Mouse (Mus musculus) spleen, postnatal 36 days (tissue): ENCODE data around the gene Spc25.

Experiments
- DNase-seq, 2 experiments: peaks; one replicate each; pipeline ENCODE4 v3.0.0; 2022; ENCODE audit warnings: low spot score in 2 of 2, mixed read lengths in 1 of 2

Spc25 gene

DNA sequence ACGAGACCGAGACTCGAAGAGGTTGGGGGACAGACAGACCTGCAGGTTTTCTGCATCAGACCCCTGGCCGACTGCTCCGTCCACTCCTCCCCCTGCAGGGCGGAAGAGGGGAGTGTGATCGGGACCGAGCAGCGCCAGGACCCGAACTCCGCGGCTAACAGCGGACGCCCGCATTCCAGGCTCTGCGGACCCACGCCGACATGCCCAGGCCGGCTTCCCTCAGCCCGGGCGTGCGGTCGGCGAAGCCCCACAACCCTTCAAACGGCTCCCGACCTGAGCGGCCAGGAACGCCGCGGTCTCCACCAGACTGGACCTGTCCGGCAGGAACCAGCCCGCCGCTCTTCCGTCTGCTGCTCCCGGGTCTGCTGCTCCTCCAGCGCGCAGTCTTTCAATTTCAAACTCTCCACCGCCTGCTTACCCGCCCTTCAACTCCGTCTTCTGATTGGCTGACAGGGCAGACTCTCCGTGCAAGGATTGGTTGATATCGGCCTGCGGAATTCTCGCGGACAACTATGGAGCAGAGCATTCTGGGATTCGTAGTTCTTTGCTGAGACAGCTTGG, at the start of gene Spc25:
Gene Spc25, minus strand, starts transcription at position 404 of the 561 bp plus-strand sequence.
- DNase-seq = peak; percentile 94 to 95

GRCm38 (mm10) chr2:69248221-69248755, 42.3 kb upstream of the Spc25 start:
- no peak for DNase-seq

DNA sequence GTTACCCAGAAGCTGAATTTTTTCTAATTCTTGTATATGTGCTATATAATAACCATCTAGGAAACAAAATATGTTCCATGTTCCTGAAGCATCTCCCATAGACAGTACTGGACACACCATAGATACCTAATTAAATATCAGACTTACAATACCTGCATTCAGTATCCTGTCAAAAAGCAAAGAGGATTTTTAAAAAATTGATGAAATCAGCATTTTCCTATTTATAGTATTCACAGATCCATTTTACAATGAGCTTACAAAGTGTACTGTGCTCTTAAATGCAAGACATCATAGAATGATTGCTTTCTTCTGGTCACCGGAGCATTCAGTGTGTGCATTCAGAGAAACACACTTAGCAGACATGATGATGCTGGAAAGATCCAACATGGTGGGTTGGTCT, 41.1 kb upstream of the Spc25 start:
- DNase-seq = no peak

DNA sequence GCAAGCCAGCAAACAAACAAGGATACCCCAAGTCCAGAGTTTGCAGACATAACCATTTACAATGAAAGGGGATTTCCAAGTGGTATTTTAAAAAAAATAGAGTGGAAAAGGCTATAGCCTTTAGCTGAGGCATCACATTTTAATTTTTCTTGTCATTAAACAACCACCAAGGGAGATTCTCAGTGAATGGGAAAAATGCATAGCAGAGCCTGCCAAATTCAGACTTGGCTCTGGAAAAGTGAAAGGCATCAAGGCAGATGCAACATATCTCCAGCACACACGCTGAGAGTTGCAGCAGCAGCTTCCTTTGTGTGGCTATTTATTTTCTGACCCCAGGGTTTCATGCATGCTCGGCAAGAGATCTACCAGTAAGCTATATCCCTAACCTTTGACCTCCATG, 38.9 kb upstream of the Spc25 start:
- DNase-seq = no peak

DNA sequence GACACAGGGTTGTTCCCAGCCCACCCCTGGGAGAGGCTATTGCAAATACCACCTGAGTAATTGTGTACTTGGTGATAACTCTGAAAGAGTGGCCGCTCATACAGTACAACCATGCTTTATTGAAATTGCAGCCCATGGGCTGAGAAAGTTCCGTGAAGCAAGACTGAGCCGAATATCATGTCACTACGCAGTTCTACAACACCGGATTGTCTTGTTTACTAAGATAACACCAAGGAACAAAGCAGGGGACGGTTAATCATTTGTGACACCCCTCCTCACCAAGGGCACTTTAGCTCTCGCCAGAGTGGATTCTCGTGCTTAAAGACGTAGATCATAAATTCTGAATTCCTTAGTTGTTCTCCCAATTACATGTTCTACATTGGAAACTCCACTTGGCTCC, 33.3 kb upstream of the Spc25 start:
- DNase-seq = no peak

GRCm38 (mm10) chr2:69234976-69235678, 29.1 kb upstream of the Spc25 start:
- DNase-seq = no peak

DNA sequence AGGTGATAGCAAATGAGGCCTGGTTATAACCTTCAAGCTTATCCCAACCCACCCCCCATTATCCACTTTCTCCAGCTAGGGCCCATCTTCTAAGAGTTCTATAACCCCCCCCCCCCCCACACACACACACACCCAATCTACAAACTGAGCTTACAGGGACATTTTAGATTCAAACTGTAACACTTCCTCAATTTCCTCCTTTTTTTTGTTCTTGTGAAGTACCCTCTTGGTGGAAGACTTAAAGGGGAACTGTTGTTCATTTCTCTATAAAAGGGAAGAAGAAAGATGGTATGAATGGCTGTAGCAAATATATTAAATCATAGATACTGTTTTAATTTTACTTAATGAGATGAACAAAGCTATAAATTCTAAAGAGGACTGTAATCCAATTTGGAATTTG, 26.1 kb upstream of the Spc25 start:
- no peak for DNase-seq

DNA sequence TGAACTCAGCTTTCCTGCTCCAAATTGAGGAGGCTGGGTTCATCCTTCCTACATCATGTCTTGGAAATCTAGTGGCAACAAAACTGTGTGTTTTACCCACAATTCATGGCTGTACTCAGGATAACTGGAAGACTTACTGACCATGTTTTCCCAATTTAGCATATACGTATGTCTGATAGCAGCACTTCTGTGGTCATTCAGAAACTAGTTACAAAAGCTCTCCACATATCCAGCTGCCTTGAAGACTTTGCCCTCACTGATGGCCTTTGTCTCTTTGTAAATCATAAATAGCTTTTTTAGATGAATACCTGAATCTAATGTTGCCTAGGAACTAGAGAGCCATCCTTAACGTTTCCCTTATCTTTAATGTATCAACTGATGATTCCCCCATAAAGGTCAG, 24.1 kb upstream of the Spc25 start:
- no peak for DNase-seq

DNA sequence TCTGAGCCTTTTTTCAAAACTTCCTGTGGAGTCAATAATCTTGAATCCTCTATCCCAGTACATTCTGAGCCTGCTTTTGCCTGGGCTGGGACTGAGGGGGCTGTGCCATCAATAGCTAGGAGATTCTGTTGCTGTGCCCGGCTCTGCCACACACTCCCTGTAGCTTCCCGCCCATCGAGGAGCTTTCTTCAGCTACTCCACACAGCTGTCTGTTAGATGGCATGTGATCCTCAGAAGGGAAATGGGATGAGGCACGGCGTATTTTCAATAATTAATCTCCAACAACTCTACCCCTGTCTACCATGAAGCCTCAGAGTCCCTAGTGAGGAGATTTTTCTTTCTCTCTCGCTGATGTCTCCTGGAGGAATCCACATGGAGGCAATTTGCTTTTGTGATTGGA, 22.6 kb upstream of the Spc25 start:
- DNase-seq = no peak

- no peak for DNase-seq
Measured at GRCm38 (mm10) chr2:69226876-69227275, 20.9 kb upstream of the Spc25 start.

GRCm38 (mm10) chr2:69224724-69225123, 18.7 kb upstream of the Spc25 start:
- no peak for DNase-seq

GRCm38 (mm10) chr2:69222815-69223214, 16.8 kb upstream of the Spc25 start:
- no peak for DNase-seq

DNA sequence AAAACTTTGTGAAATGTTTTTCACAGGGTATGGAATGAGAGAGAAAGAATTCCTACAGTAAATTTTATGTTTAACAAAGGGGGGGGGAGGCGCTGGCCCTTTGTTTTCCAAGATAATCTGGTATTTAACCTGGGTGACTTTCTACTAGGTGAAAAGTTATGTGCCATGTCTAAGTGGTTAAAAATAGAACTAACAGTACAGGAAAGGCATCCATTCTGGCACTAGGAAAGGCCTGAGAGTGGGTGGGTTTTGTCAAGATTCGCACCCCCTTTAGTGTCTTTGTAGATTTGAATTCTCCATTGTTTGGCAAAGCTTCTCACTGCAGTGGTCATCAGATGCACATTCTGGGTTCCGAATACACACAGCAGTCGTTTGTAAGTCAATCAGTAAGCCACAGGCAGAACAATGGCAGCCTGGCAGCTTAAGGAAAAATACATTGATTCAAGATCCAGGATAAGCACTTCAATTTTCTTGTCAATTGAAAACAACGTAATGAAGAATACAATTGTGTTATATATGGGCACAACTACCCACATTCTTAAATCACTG, 15.9 kb upstream of the Spc25 start:
- no peak for DNase-seq

DNA sequence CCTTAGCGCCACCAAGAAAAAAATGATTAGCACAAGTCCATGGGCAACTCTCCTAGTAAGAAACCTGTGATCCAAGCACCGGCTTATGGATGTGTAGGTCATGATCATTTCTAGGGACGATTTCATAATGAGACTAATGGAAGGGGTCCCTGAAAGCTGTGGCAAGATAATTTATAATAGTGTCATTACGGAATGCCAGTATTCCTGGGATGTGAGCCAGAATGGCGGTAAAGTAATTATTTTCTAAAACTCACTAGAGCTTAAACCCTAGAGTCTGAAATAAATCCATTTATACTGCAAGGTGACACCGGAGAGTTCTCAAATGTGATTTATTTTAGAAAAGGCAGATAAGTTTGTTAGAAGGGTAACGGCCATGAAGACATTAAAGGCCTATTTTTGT, 9.2 kb upstream of the Spc25 start:
- DNase-seq = no peak

DNA sequence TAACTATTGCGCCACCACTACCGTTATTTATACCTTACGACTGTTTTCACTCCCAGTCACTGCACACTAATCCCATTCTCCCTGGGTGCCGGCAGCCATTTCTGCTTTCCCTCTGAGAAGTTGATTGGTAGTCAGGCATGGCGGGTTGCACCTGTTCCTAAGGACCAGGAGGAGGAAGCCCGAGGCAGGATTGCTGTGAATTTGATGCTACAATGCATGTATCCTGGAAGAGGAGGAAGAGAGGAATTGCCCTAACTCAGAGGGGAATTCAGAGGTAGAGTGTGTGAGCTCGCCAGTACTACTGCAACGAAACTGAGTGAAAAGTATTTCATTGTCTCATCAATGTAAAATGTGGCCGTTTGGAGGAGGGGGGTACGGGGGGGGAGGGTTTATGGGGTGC, 6.7 kb upstream of the Spc25 start:
- no peak for DNase-seq

- DNase-seq = no peak
Measured at GRCm38 (mm10) chr2:69210773-69211172, 4.8 kb upstream of the Spc25 start, which contains the start of gene G6pc2. TSS of gene G6pc2 (plus strand) at chr2:69211073.

- DNase-seq = no peak
Measured at GRCm38 (mm10) chr2:69209684-69210083, 3.7 kb upstream of the Spc25 start.

DNA sequence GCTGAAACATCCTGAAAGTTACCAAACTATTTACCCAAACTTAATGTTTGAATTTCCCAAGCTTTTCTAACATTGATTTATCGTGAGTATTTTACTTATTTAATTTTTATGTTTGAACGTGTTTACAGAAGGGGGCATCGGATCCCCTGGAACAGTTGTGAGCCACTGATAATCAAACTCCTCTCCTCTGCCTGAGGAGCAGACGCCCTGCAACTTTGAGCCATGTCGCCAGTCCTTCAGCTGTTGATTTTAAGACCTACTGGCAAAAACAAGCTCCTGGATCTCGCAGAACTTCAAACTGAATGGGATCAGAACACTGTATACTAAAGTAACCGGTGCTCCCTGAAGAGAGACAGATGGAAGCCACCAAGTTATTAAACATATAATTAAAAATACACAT, 529 bp upstream of the Spc25 start:
- peak in 1 of 2 experiments; percentile 7 for DNase-seq

DNA sequence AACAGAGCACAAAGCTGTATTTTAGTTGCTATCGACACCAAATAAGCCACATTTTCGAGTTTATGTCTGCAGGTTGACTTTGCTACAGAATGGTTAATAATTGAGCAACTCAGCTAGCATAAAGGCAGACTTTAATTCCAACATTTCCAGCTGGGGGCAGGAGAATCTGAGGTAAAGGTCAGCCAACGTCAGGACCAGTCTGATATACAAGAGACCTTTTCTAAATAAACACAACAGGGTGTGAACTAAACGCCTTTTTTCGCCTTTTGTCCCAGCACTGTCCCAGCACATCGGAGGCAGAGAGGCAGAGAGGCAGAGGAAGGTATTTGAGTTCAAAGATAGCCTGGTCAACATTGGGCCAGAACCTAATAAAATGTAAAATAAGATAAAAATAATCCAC, 809 bp downstream of the Spc25 start:
- DNase-seq = no peak

- no peak for DNase-seq
Measured at GRCm38 (mm10) chr2:69193555-69193954, 12.4 kb downstream of the Spc25 start.

DNA sequence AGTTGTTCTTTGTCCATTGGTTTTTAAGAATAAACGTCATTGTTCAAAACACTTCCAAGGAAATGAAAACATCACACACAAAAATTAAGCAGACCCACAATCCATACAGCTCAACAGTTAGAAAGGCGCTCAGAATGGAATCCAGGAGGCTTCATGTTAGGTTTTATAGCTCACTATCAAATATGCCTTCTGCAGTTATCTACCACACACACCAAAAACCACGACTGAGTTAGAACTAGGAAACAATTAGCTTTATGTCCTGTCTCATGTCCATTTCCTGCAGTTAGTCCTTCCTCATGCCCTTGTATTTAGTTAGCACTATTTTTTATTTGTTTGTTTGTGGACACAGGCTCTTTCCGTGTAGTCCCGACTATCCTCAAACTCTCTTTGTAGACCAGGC, 14.9 kb downstream of the Spc25 start:
- no peak for DNase-seq

- no peak for DNase-seq
Measured at GRCm38 (mm10) chr2:69189222-69189621, 16.8 kb downstream of the Spc25 start.

DNA sequence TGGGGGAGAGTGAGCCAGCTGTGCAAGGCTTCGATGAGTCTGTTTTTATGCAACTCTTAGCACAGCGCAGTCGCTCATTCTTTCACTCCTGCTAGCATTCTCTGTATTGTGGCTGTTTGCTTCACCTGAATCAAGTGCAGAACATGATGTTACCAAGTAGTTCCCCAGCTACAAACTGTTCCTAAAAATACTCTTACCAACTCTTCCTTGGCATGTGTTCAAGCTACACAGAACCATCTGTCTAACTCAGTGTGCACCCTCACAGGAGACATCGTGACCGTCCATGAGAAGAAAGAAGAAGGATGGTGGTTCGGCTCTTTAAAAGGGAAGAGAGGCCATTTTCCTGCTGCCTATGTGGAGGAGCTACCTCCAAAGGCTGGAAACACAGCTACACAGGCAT, 17.3 kb downstream of the Spc25 start:
- DNase-seq = no peak
